Mouse (Mus musculus) liver, adult 2 months (tissue): ENCODE results near the gene Ncln.

Experiments
- CTCF ChIP-seq: fragments of 200-500 bp; IDR thresholded peaks from 2 replicates; pipeline ENCODE4 v1.5.1; 2011; ENCODE audit warnings: low read depth, low read length, control low read depth
- POLR2A ChIP-seq: fragments of 200-500 bp; IDR thresholded peaks from 2 replicates; pipeline ENCODE4 v1.6.1; 2011; ENCODE audit warnings: low read length, control low read depth; ENCODE audit not compliant: insufficient read depth; ENCODE audit errors: extremely low read depth

- TF ChIP-seq POLR2A (no peak), CTCF (no peak)
Observed at GRCm38 (mm10) chr10:81456983-81457563, 39.1 kb downstream of the Ncln start.
